Mouse (Mus musculus) heart, postnatal 0 days (tissue): ENCODE measurements around the gene Cacnb1.

ENCODE experiments used
- CTCF ChIP-seq: IDR thresholded peaks from 2 replicates; pipeline ENCODE4 v1.5.1; 2016; ENCODE audit warnings: antibody characterized with exemption, control low read depth, low read depth
- EP300 ChIP-seq: IDR thresholded peaks from 2 replicates; pipeline ENCODE4 v1.6.1; 2016; ENCODE audit warnings: antibody characterized with exemption, low read depth

DNA sequence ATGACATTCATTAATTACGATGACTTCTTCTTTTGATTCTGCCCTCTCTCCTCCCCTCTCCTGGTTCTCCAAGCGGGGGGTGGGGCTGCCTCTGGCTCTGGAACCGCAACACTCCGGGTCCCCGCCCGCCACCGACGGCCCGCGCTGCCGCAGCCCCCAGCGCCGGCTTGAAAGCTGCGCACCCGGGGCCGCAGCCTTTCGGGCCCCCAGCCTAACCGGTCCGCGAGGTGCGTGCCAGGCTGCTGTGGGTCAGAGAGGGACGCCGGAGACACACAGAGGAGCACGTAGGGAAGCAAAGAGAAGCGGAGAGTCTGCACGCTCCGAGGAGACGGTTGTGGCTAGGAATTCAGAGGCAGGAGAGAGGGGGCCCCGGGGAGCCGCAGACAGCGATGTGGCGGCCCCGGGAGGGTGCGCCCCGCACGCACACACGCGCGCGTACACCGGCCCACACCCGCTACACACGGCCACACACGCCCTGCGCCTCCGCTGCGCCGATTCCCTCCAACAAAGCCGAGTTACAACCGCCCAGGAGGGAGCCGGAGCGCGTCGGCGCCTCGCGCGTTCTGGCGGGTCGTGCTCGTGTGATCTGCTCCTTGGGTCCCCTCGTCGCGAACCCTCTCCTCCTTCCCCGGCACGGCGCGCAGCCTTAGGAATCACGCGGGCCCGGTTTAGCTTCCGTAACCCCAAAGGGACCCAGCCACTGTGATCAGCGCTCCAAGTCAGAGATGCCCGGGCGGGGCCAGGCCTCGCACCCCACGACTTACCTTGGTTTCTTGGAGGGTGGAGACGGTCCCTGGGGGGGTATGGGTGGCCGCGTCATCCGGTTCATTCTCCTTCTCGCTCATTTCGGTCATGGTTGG lies 29.5 kb upstream of the Cacnb1 start:
- TF ChIP-seq CTCF (no peak), EP300 (no peak)
